Mouse (Mus musculus) activated CD4-positive, CD25-positive, alpha-beta regulatory T cell, adult 9 weeks (primary cell): ENCODE measurements around the gene Zfp280b. TPM values are rescaled to one million over a fixed set of nuclear protein-coding genes. Genes with fewer than 3 reads are reported as not detected.

ENCODE experiments used
- polyA plus RNA-seq: library from polyadenylated mRNA; unstranded; fragments of 100-300 nt; shearing (Covaris generic); gene quantifications from one replicate; pipeline ENCODE4 v1.2.1, GENCODE M21; 2017

Gene Zfp280b
- 35.1 TPM for polyA plus RNA-seq

GRCm38 (mm10) chr10:76032402-76033118 is at the start of gene Zfp280b:
TSS of gene Zfp280b (plus strand) at chr10:76032650.

Other genes with a start within 250 kb of the Zfp280b start
- 0.42 TPM for gene Gstt1, start 234.1 kb upstream of the Zfp280b start, polyA plus RNA-seq
- gene Gstt4, start 210.1 kb upstream of the Zfp280b start, polyA plus RNA-seq: not detected
- gene Gstt2, start 195.2 kb upstream of the Zfp280b start, polyA plus RNA-seq: 58.6 TPM
- 682 TPM for gene Mif, start 172.4 kb upstream of the Zfp280b start, polyA plus RNA-seq
- 3.1 TPM for gene Derl3, start 139.2 kb upstream of the Zfp280b start, polyA plus RNA-seq
- 120 TPM for gene Smarcb1, start 111.0 kb upstream of the Zfp280b start, polyA plus RNA-seq
- 55.3 TPM for gene Chchd10, start 99.5 kb upstream of the Zfp280b start, polyA plus RNA-seq
- 8.0 TPM for gene Mmp11, start 96.2 kb upstream of the Zfp280b start, polyA plus RNA-seq
- not detected for gene Gm867, start 92.0 kb upstream of the Zfp280b start, polyA plus RNA-seq
- 0.92 TPM for gene Vpreb3, start 89.6 kb upstream of the Zfp280b start, polyA plus RNA-seq
- 1.7 TPM for gene Gm5134, start 78.1 kb upstream of the Zfp280b start, polyA plus RNA-seq
- not detected for gene Slc5a4b, start 78.3 kb downstream of the Zfp280b start, polyA plus RNA-seq
- not detected for gene Slc5a4a, start 114.8 kb downstream of the Zfp280b start, polyA plus RNA-seq
- 36.1 TPM for gene Prmt2, start 205.2 kb downstream of the Zfp280b start, polyA plus RNA-seq
- 0.18 TPM for gene S100b, start 221.2 kb downstream of the Zfp280b start, polyA plus RNA-seq